Mouse (Mus musculus) stomach, postnatal 0 days (tissue): ENCODE measurements around the gene Kras. TPM values are rescaled to one million over a fixed set of nuclear protein-coding genes. Genes with fewer than 3 reads are reported as not detected.

Experiments
- ATAC-seq: fragments of 200-750 bp; cut with Nextera tagmentation; 2 replicates; pipeline ENCODE4 v1.8.0; 2017; ENCODE audit not compliant: low FRiP score, low TSS enrichment
- DNase-seq: peaks from one replicate; pipeline ENCODE4 v3.0.0-alpha.2; 2016; ENCODE audit warnings: low spot score
- H3K27ac ChIP-seq: fragments of 300-500 bp; sonication (generic); replicated peaks from 2 replicates; pipeline ENCODE4 v1.5.1; 2014; ENCODE audit warnings: mild to moderate bottlenecking, control low read depth
- H3K27me3 ChIP-seq: fragments of 300-500 bp; sonication (generic); 2 replicates; pipeline ENCODE4 v1.6.1; 2014; ENCODE audit warnings: low read length; ENCODE audit not compliant: control insufficient read depth, insufficient read depth
- H3K36me3 ChIP-seq: fragments of 300-500 bp; sonication (generic); 2 replicates; pipeline ENCODE4 v1.6.1; 2014; ENCODE audit warnings: low read length, mixed read lengths; ENCODE audit not compliant: control insufficient read depth, insufficient read depth
- H3K4me1 ChIP-seq: fragments of 300-500 bp; sonication (generic); replicated peaks from 2 replicates; pipeline ENCODE4 v1.6.1; 2014; ENCODE audit warnings: antibody characterized with exemption; ENCODE audit not compliant: control insufficient read depth, insufficient read depth
- H3K4me2 ChIP-seq: fragments of 300-500 bp; sonication (generic); replicated peaks from 2 replicates; pipeline ENCODE4 v1.6.1; 2014; ENCODE audit warnings: low read depth, mild to moderate bottlenecking, control low read depth, moderate library complexity
- H3K4me3 ChIP-seq: fragments of 300-500 bp; sonication (generic); 2 replicates; pipeline ENCODE4 v1.5.1; 2014; ENCODE audit warnings: low read depth, low read length, control low read depth
- H3K9ac ChIP-seq: fragments of 300-500 bp; sonication (generic); 2 replicates; pipeline ENCODE4 v1.6.1; 2014; ENCODE audit warnings: mild to moderate bottlenecking, low read length, control low read depth, mixed read lengths
- H3K9me3 ChIP-seq: fragments of 300-500 bp; sonication (generic); 2 replicates; pipeline ENCODE4 v1.6.1; 2016; ENCODE audit warnings: low read length; ENCODE audit not compliant: control insufficient read depth
- CTCF ChIP-seq: IDR thresholded peaks from 2 replicates; pipeline ENCODE4 v1.5.1; 2016; ENCODE audit warnings: antibody characterized with exemption, low read depth, mild to moderate bottlenecking, moderate library complexity
- EP300 ChIP-seq: optimal IDR thresholded peaks from 2 replicates; pipeline ENCODE3; 2016; ENCODE audit warnings: antibody characterized with exemption
- WGBS: fragments of 180-500 bp; shearing (Covaris S2); extraction: QIAGEN DNeasy Blood & Tissue Kit; methylation state at CpG from one replicate; pipeline ENCODE4 v1.1.7; 2014; 5-methylcytosine and 5-hydroxymethylcytosine counted together
- polyA plus RNA-seq: library from polyadenylated mRNA; unstranded; fragments of >200 nt; fragmentation: Nextera tagmentation; extraction: Ambion mirVana; gene quantifications from 2 replicates; pipeline ENCODE4 v1.2.1, GENCODE M21; 2015

The Kras gene
- polyA plus RNA-seq, 1 experiment from 2014 or later = 59.2 TPM

DNA sequence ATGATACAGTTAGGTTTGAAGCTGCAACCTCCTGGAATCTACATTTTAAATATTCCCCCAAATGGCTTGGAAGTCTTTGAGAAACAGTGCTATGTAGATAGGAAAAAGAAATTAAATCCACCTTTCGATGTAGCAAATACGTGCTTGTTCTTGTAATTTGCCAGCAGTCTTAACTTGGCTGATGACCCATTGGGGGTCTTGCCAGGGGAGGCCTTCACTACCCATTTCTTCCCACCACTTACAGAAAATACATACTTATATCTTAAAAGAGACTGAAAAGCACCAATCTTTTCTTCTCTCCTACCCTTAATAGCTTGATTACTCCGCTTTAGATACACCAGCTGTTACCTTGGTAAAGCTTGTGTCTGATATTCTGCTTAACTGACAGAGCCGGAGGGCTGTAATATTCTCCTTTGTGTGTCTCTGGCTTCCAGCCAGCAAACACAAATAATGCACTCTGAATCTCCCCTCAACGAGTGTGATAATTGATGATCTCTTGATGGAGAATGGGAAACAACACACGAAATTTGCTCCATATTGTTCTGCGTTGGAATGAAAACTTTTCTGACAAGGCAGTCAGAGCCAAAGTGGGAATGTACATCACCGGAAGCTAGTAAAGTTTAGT is 39.9 kb downstream of the Kras start:
- Histone ChIP-seq H3K9ac (no peak overlapping the region), H3K27ac (no peak overlapping the region)
- no peak for ATAC-seq

GRCm38 (mm10) chr6:145205142-145205541 is 44.9 kb downstream of the Kras start:
- H3K4me3 ChIP-seq = no peak overlapping the region
- no peaks in the 10 kb centered on the region for H3K27me3 ChIP-seq
- WGBS = 71% methylated on average over 10 of the region's 10 CpGs
- no peak overlapping the region for H3K4me2 ChIP-seq
- no peak overlapping the region for H3K9ac ChIP-seq
- no peaks in the 10 kb centered on the region for H3K4me1 ChIP-seq
- no peak overlapping the region for H3K27ac ChIP-seq
- no peaks in the 10 kb centered on the region for H3K9me3 ChIP-seq
- no peaks in the 10 kb centered on the region for H3K36me3 ChIP-seq
- TF ChIP-seq EP300 (no peak), CTCF (no peak)
- ATAC-seq (no peak), DNase-seq (no peak)

More for the DNA sequence above, 39.9 kb downstream of the Kras start:
- Histone ChIP-seq H3K4me1 (no peaks in the 10 kb centered on the region), H3K9me3 (no peaks in the 10 kb centered on the region), H3K4me3 (peak overlapping the region; percentile 43), H3K27me3 (no peaks in the 10 kb centered on the region), H3K4me2 (peak overlapping the region; percentile 61), H3K36me3 (no peaks in the 10 kb centered on the region)
- WGBS = 24% methylated on average over 8 of the region's 8 CpGs
- DNase-seq = no peak
- TF ChIP-seq CTCF (no peak), EP300 (no peak)

- DNase-seq (no peak), ATAC-seq (no peak)
- TF ChIP-seq CTCF (no peak), EP300 (no peak)
- no peaks in the 10 kb centered on the region for H3K36me3 ChIP-seq
- H3K4me1 ChIP-seq = no peaks in the 10 kb centered on the region
- H3K27ac ChIP-seq = no peak overlapping the region
- no peak overlapping the region for H3K4me2 ChIP-seq
- 89% methylated on average over 6 of the region's 6 CpGs for WGBS
- no peaks in the 10 kb centered on the region for H3K27me3 ChIP-seq
- H3K9me3 ChIP-seq = no peaks in the 10 kb centered on the region
- no peak overlapping the region for H3K9ac ChIP-seq
- no peak overlapping the region for H3K4me3 ChIP-seq
These were observed 45.6 kb downstream of the Kras start for GRCm38 (mm10) chr6:145204440-145204839.

DNA sequence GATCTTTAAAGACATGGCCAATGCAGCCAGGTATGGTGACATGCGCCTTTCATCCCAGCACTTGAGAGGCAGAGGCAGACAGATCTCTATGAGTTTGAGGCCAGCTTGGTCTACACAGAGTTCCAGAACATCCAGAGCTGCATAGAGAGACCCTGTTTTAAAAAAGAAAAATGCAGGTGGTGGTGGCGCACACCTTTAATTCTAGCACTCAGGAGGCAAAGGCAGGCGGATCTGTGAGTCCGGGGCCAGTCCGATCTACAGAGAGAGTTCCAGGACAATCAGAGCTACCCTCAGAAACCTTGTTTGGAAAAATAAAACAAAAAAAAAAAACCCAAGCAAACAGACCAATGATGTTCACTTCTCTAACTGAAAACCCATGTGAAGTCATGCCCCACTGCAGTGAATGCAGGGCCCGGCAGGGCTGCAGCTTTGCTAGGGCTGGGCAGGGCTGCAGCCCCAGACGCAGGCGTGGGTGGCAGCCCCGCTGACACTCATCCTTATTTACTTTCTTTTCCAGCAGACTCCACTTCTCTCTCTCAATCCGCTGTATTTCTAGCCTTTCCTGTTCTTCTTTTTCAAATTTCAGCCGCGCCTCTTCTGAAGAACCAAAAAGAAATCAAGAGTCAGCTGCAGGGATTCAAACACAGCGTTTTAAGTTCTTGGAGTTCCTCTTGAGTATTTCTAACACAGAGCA is 47.5 kb downstream of the Kras start:
- TF ChIP-seq EP300 (no peak), CTCF (no peak)
- H3K4me2 ChIP-seq = no peak overlapping the region
- no peak overlapping the region for H3K4me3 ChIP-seq
- H3K9ac ChIP-seq = peak overlapping the region; percentile 9; the same call in 1 of the 2 replicates
- H3K36me3 ChIP-seq = no peaks in the 10 kb centered on the region
- H3K27ac ChIP-seq = no peak overlapping the region
- no peaks in the 10 kb centered on the region for H3K27me3 ChIP-seq
- 60% methylated on average over 13 of the region's 13 CpGs for WGBS
- ATAC-seq (no peak), DNase-seq (peak; percentile 12)
- H3K4me1 ChIP-seq = no peaks in the 10 kb centered on the region
- no peaks in the 10 kb centered on the region for H3K9me3 ChIP-seq

DNA sequence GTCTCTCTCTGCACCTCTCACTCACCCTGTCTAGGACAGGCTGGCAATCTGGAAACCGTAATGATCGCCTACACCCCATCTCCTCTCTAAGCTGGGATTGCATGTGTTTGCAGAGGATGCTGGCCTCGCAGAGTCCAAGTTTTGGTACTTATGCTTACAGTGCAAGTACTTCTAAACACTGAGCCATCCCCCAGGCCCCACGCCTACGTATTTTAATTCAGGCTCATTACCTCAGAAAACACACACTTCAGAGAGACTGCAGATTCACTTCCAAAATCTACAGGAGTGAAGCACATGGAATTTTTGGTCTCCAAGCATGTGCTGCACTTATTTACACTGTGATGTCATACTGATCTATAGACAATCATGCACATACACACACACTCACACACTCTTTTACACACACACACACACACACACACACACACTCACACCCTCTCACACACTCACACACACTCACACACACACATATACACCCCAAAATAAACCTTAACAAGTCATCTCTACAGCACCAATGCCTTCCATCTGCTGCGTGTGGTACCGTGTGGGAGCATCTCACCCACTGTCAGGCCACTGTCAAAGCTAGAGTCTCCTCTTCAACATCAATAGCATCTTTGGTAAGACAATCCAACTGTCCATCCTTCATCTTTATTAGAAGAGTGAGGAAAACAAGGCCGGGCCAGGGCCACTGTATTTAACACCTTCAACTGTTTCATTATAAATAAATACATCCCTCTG is 51.9 kb downstream of the Kras start:
- no peaks in the 10 kb centered on the region for H3K36me3 ChIP-seq
- 90% methylated on average over 8 of the region's 8 CpGs for WGBS
- ATAC-seq (no peak), DNase-seq (no peak)
- no peak overlapping the region for H3K4me3 ChIP-seq
- H3K27ac ChIP-seq = no peak overlapping the region
- no peaks in the 10 kb centered on the region for H3K27me3 ChIP-seq
- no peaks in the 10 kb centered on the region for H3K4me1 ChIP-seq
- H3K9ac ChIP-seq = no peak overlapping the region
- H3K9me3 ChIP-seq = no peaks in the 10 kb centered on the region
- TF ChIP-seq CTCF (no peak), EP300 (no peak)
- no peak overlapping the region for H3K4me2 ChIP-seq

GRCm38 (mm10) chr6:145193446-145193845 is 56.6 kb downstream of the Kras start:
- Histone ChIP-seq H3K4me3 (no peak overlapping the region), H3K9me3 (no peaks in the 10 kb centered on the region)

More at GRCm38 (mm10) chr6:145193446-145193845, 56.6 kb downstream of the Kras start:
- H3K36me3 ChIP-seq = no peaks in the 10 kb centered on the region
- H3K4me1 ChIP-seq = no peaks in the 10 kb centered on the region
- 69% methylated on average over 11 of the region's 11 CpGs for WGBS
- H3K27me3 ChIP-seq = no peaks in the 10 kb centered on the region
- DNase-seq (no peak), ATAC-seq (no peak)
- H3K27ac ChIP-seq = no peak overlapping the region
- H3K9ac ChIP-seq = no peak overlapping the region
- no peak for TF ChIP-seq EP300
- TF ChIP-seq CTCF = no peak
- no peak overlapping the region for H3K4me2 ChIP-seq
